Mouse (Mus musculus): ENCODE data around the gene Olfm4. TPM values are rescaled to one million over a fixed set of nuclear protein-coding genes. Genes with fewer than 3 reads are reported as not detected.
A peak's percentile ranks its signal among the peaks of the same experiment; 100 is the strongest.

Olfm4 gene
- polyA plus RNA-seq, 1 experiment from 2014 or later, result 1.2 TPM

GRCm38 (mm10) chr14:79985696-79986095 is 1.8 kb downstream of the Olfm4 start:
- H3K27ac ChIP-seq (replicated peaks), result no peak overlapping the region
- no peaks in the 10 kb centered on the region for H3K4me1 ChIP-seq (replicated peaks)
- H3K9ac ChIP-seq, result no peak overlapping the region
- no peaks in the 10 kb centered on the region for H3K9me3 ChIP-seq
- 94% methylated on average over 2 of the region's 2 CpGs for WGBS
- ATAC-seq (ENCODE audit: low read depth), result no peak
- H3K4me3 ChIP-seq, result no peak overlapping the region
- H3K36me3 ChIP-seq, result no peaks in the 10 kb centered on the region
- no peak overlapping the region for H3K4me2 ChIP-seq
- no peaks in the 10 kb centered on the region for H3K27me3 ChIP-seq

- H3K27me3 ChIP-seq, result no peaks in the 10 kb centered on the region
- H3K9me3 ChIP-seq, result no peaks in the 10 kb centered on the region
- H3K27ac ChIP-seq (replicated peaks), result no peak overlapping the region
- H3K4me2 ChIP-seq, result no peak overlapping the region
- no peak overlapping the region for H3K4me3 ChIP-seq
- ATAC-seq (ENCODE audit: low read depth), result no peak
- H3K4me1 ChIP-seq (replicated peaks), result no peaks in the 10 kb centered on the region
- no peak overlapping the region for H3K9ac ChIP-seq
- H3K36me3 ChIP-seq, result no peaks in the 10 kb centered on the region
- 68% methylated on average over 8 of the region's 8 CpGs for WGBS
These were observed 3.0 kb downstream of the Olfm4 start for GRCm38 (mm10) chr14:79986831-79987230.

GRCm38 (mm10) chr14:79989785-79990184 is 5.9 kb downstream of the Olfm4 start:
- Histone ChIP-seq H3K4me1 (replicated peaks) (no peaks in the 10 kb centered on the region), H3K27me3 (no peaks in the 10 kb centered on the region), H3K36me3 (no peaks in the 10 kb centered on the region), H3K27ac (replicated peaks) (no peak overlapping the region), H3K4me3 (no peak overlapping the region), H3K9me3 (no peaks in the 10 kb centered on the region), H3K9ac (no peak overlapping the region), H3K4me2 (no peak overlapping the region)
- no peak for ATAC-seq (ENCODE audit: low read depth)
- 70% methylated on average over 4 of the region's 4 CpGs for WGBS

GRCm38 (mm10) chr14:79990547-79990946 is 6.7 kb downstream of the Olfm4 start:
- Histone ChIP-seq H3K4me3 (no peak overlapping the region), H3K9me3 (no peaks in the 10 kb centered on the region), H3K27me3 (no peaks in the 10 kb centered on the region), H3K4me2 (no peak overlapping the region), H3K27ac (replicated peaks) (no peak overlapping the region), H3K9ac (no peak overlapping the region), H3K36me3 (no peaks in the 10 kb centered on the region), H3K4me1 (replicated peaks) (no peaks in the 10 kb centered on the region)
- WGBS, result 58% methylated on average over 5 of the region's 5 CpGs
- ATAC-seq (ENCODE audit: low read depth), result no peak

GRCm38 (mm10) chr14:79997534-79997933 is 13.7 kb downstream of the Olfm4 start:
- Histone ChIP-seq H3K36me3 (no peaks in the 10 kb centered on the region), H3K9ac (no peak overlapping the region), H3K27me3 (no peaks in the 10 kb centered on the region), H3K27ac (replicated peaks) (no peak overlapping the region), H3K4me1 (replicated peaks) (peaks cover 12% of the 10 kb centered on the region), H3K9me3 (no peaks in the 10 kb centered on the region), H3K4me2 (no peak overlapping the region), H3K4me3 (no peak overlapping the region)
- WGBS, result 65% methylated on average over 4 of the region's 4 CpGs
- ATAC-seq (ENCODE audit: low read depth), result no peak

GRCm38 (mm10) chr14:80000110-80000531 is 16.2 kb downstream of the Olfm4 start:
- Histone ChIP-seq H3K27ac (replicated peaks) (no peak overlapping the region; the same call in 1 of the 2 replicates), H3K4me3 (no peak overlapping the region), H3K9me3 (no peaks in the 10 kb centered on the region), H3K9ac (no peak overlapping the region), H3K4me2 (no peak overlapping the region), H3K36me3 (no peaks in the 10 kb centered on the region), H3K4me1 (replicated peaks) (peaks cover 12% of the 10 kb centered on the region), H3K27me3 (no peaks in the 10 kb centered on the region; the same call in 1 of the 2 replicates)
- ATAC-seq (ENCODE audit: low read depth), result no peak
- WGBS, result 31% methylated on average over 8 of the region's 8 CpGs

GRCm38 (mm10) chr14:80007686-80008085 is 23.8 kb downstream of the Olfm4 start:
- Histone ChIP-seq H3K36me3 (no peaks in the 10 kb centered on the region), H3K4me3 (no peak overlapping the region), H3K4me1 (replicated peaks) (no peaks in the 10 kb centered on the region), H3K9me3 (no peaks in the 10 kb centered on the region), H3K27me3 (no peaks in the 10 kb centered on the region; the same call in 1 of the 2 replicates), H3K4me2 (no peak overlapping the region), H3K27ac (replicated peaks) (0 out of 2 replicates have a peak overlapping the region, but pooled peaks have one; percentile 1), H3K9ac (no peak overlapping the region)
- no peak for ATAC-seq (ENCODE audit: low read depth)
- WGBS, result 82% methylated on average over 3 of the region's 3 CpGs

GRCm38 (mm10) chr14:80010426-80010825 is 26.5 kb downstream of the Olfm4 start:
- no peaks in the 10 kb centered on the region for H3K9me3 ChIP-seq
- H3K9ac ChIP-seq, result no peak overlapping the region
- 83% methylated on average over 3 of the region's 3 CpGs for WGBS

GRCm38 (mm10) chr14:80014966-80015365 is 31.1 kb downstream of the Olfm4 start:
- Histone ChIP-seq H3K9me3 (no peaks in the 10 kb centered on the region), H3K36me3 (no peaks in the 10 kb centered on the region), H3K4me2 (no peak overlapping the region), H3K4me1 (replicated peaks) (peaks cover 23% of the 10 kb centered on the region), H3K27me3 (no peaks in the 10 kb centered on the region), H3K4me3 (no peak overlapping the region), H3K27ac (replicated peaks) (no peak overlapping the region), H3K9ac (no peak overlapping the region)
- no peak for ATAC-seq (ENCODE audit: low read depth)
- WGBS, result 21% methylated on average over 6 of the region's 6 CpGs

More at GRCm38 (mm10) chr14:80010426-80010825, 26.5 kb downstream of the Olfm4 start:
- no peak overlapping the region for H3K4me3 ChIP-seq
- no peaks in the 10 kb centered on the region for H3K27me3 ChIP-seq
- no peak overlapping the region for H3K27ac ChIP-seq (replicated peaks)
- ATAC-seq (ENCODE audit: low read depth), result no peak
- H3K36me3 ChIP-seq, result no peaks in the 10 kb centered on the region
- H3K4me1 ChIP-seq (replicated peaks), result peaks cover 14% of the 10 kb centered on the region
- no peak overlapping the region for H3K4me2 ChIP-seq

GRCm38 (mm10) chr14:80016112-80016511 is 32.2 kb downstream of the Olfm4 start:
- no peak for ATAC-seq (ENCODE audit: low read depth)
- H3K9ac ChIP-seq, result no peak overlapping the region
- H3K27me3 ChIP-seq, result no peaks in the 10 kb centered on the region

GRCm38 (mm10) chr14:80026078-80026477 is 42.2 kb downstream of the Olfm4 start:
- H3K4me2 ChIP-seq, result no peak overlapping the region
- WGBS, result 79% methylated on average over 6 of the region's 6 CpGs
- H3K27me3 ChIP-seq, result no peaks in the 10 kb centered on the region
- no peaks in the 10 kb centered on the region for H3K36me3 ChIP-seq
- H3K4me3 ChIP-seq, result no peak overlapping the region
- no peaks in the 10 kb centered on the region for H3K9me3 ChIP-seq
- no peaks in the 10 kb centered on the region for H3K4me1 ChIP-seq (replicated peaks)
- no peak overlapping the region for H3K27ac ChIP-seq (replicated peaks)
- no peak overlapping the region for H3K9ac ChIP-seq
- no peak for ATAC-seq (ENCODE audit: low read depth)

More at GRCm38 (mm10) chr14:80016112-80016511, 32.2 kb downstream of the Olfm4 start:
- H3K4me3 ChIP-seq, result no peak overlapping the region
- no peak overlapping the region for H3K4me2 ChIP-seq
- no peaks in the 10 kb centered on the region for H3K9me3 ChIP-seq
- H3K27ac ChIP-seq (replicated peaks), result no peak overlapping the region
- peaks cover 23% of the 10 kb centered on the region for H3K4me1 ChIP-seq (replicated peaks)
- no peaks in the 10 kb centered on the region for H3K36me3 ChIP-seq

GRCm38 (mm10) chr14:80029297-80030001 is 45.6 kb downstream of the Olfm4 start:
- H3K27me3 ChIP-seq, result no peaks in the 10 kb centered on the region
- ATAC-seq (ENCODE audit: low read depth), result no peak
- no peaks in the 10 kb centered on the region for H3K36me3 ChIP-seq

More at GRCm38 (mm10) chr14:80029297-80030001, 45.6 kb downstream of the Olfm4 start:
- Histone ChIP-seq H3K4me1 (replicated peaks) (no peaks in the 10 kb centered on the region), H3K4me2 (no peak overlapping the region), H3K9me3 (no peaks in the 10 kb centered on the region), H3K4me3 (no peak overlapping the region), H3K27ac (replicated peaks) (no peak overlapping the region), H3K9ac (no peak overlapping the region)
- WGBS, result 82% methylated on average over 3 of the region's 3 CpGs

Measured in neural tube, embryonic 13.5 days (tissue).